Mouse (Mus musculus) adrenal gland, postnatal 4 days (tissue): ENCODE measurements at regions not wholly inside any gene's neighbourhood (a gene's known extent, or its start where the extent isn't known, plus 50 kb on each side); places are given as distances from the start of the nearest gene placed in this dataset.

Experiments used
- DNase-seq, 2 experiments: peaks; one replicate each; pipeline ENCODE4 v3.0.0; 2021 to 2022; ENCODE audit warnings: low spot score in 2 of 2, mixed read lengths in 2 of 2

DNA sequence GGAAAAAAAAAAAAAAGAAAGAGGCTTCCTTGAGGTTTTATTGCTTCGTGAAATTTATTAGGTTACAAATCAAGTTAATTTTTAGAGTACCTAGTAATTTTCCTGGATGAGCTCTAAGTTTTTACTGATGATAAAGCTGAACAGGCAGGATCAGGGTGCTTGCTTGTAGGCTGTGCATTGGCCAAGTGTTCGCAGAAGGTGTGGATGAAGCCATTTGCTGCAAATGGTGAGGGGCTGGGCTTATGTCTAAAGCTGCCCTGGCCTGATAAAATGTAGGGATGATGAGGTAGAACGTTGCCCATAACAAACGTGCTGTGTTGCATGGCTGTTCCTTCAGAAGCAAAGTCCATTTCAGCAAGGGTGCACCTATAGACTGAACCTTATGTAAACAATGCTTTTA lies 90.1 kb upstream of the Rnd3 start:
- no peak for DNase-seq

DNA sequence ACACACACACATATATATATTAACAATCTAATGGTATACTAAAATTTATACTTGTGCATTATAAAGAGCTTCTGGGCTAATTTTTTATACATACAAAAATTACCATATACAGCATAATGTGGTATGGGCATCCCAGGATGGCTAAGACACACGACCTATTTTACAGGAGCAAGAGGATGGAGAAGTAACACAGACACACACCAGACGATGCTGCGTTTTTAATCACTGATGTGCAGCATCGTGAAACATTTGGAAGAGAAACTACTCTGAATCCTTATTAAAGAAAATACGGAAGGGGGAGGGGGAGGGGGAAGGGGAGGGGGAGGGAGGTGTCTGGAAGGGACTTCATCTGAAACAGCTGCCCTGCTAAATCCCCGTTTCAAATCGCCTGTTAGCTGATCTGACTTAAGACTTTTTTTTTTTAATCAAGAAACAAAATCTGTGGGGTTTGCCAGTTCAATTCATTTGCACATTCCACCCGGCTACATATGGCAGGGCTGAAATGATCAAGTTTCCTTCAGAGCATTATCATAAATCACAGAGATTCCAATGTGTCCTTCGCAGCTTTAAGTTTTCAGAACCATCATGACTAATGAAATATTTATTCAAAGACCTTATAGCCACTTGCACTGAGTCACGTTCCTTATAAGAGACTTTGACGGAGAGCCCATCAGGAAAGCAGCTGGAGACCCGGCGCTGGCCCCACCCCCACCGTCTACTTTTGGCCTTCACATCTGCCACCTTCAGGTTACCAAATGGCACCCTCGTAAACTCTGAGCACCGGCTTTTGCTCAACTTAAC lies 89.4 kb upstream of the Rnd3 start:
- DNase-seq = no peak

DNA sequence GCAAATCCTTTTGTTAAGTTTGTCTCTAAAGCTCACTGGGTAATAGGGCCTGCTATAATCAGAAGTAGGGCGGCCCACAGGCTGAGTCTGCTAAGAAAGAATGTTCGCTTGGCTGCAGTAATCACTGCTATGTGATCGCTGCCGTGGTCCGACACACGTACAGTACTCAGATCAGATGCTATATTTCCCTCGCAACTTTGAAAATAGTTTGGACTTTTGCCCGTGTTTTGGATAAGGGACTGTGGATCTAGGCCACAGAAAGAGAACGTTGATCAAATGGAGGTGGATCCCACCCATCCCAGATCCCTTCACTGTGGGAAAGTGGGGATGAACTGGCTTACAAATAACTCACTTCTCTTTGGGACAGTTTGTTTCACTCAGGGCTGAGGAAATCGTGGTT lies 88.5 kb upstream of the Rnd3 start:
- no peak for DNase-seq

DNA sequence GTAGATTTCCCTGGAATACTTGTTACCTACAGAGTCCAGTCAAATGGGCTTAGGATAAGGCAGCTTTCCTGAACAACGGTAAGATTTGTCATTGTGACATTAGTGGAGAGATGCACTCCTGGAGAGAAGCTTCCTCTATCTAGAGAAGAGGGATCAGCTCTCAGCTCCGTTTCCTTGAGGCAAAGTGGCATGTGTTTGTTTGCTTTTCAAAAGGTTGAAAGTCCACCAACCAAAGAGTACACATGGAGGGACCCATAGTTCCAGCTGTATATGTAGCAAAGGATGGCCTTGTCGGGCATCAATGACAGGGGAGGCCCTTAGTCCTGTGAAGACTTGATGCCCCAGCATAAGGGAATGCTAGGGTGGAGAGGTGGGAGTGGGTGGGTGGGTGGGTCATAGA lies 87.9 kb upstream of the Rnd3 start:
- DNase-seq = no peak

DNA sequence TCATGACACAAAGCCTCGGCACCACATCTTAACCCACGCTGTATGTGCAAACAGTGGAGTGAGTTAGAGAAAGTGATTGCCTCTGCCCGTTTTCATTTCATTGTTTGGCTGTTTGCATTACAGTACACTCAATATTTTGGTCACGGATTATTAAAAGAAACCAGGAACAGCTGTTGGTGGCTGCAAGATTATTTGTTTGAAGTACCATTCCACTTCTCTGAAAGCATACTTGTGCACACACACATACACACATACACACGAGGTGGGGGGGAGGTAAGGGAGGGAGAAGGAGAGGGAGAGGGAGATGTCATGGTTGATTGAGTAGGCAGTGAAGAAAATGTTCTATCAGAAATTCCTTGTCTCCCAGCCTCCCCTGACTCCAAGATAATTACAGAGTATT lies 85.5 kb upstream of the Rnd3 start:
- no peak for DNase-seq

DNA sequence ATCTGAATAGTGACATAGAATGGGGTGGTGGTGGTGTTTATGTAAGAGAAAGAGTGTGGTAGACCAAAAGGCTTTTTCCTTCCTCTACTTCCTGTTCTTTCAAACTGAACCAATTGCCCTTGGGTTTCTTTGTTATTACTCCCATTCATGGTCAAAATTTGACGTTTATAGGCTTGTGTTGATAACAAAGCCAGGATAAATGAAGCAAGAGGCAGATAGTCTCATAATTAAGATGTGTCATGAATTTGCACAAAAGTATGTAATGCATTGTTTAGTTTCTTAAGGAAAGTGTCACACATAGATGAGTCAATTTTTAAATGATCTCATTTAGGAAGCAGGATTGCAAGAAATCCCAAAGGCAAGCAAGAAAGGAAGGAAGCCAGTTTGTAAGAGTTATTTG lies 73.9 kb upstream of the Rnd3 start:
- no peak for DNase-seq

DNA sequence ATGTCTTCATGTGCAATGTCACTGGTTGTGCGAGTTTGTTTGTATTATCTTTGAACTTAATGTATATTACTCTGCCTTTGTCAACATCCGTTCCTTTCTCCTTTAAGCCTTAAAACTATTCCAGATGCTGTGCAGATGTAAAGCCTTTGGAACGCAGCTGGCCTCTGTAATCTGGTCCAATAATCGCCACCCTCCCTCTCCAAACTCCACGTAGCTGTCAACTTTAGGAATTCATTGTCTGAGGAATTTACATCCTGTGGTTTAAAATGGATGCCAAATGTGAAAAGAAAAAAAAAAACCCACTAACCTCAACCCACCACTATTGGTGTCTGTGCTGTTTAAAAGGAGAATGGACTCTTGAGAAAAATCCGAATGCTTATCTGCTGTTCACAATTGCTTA lies 70.8 kb upstream of the Rnd3 start:
- DNase-seq = no peak

DNA sequence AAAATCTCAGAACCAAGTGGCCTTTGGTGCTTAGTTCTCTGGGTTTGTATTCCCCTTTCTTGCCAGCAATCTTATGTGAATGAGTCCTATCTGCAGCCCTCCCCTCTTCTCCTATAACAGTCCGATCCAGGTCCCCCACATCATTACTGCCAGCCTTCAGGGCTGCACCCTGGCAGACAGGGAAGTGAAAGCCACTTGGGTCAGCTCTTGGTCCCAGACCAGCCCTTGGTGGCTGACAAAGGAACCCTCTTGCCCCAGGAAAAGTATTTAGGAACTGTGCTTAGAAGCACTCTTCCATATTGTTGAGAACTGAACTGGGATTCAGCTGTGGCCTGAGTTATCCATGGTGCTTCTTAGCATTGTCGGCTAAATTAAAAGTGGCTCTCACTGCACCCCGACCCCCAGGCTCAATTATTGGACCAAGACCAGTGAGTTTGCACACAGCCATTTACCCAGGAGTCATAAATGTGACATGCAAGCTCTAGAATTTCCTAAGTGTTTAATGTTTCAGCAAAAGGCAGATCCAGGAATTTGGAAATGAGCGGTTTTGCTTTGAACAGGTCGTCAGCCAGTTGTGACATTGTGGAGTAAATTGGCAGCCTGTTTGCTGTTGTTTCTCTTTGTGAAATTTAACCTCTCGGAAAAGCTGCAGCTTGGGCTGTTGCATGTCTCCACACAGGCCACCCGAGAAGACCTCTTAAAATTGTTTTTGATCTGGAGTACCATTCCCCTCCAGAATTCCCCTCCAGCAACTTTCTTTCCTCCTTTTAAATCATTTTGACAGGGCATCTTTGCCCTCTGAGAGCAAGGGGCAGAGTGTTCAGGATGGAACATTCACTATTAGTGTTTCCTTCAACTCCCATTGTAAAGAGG lies 58.5 kb upstream of the Rnd3 start:
- DNase-seq = no peak

DNA sequence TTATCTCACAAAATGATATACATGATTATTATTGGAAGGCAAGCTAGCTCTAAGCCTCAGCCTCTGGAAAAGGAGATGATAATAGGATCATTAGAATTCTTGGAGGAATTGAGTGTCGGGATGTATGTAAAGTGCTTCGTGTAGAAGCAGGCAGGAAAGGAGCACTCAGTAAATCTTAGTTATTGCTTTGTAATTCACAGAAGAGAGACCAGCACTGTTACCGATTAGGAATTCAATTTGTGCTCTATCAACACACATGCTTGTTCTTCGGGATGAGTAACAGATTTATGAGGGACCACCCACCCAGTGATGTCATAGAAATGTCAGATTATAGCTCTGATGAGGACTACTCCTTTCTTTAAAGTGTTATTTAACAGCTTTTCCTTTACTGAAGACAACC lies 57.4 kb upstream of the Rnd3 start:
- DNase-seq = no peak
